Mouse (Mus musculus): ENCODE measurements around the gene Swsap1. TPM values are rescaled to one million over a fixed set of nuclear protein-coding genes. Genes with fewer than 3 reads are reported as not detected.

Gene Swsap1
- polyA plus RNA-seq, 1 experiment = 10.5 TPM

GRCm38 (mm10) chr9:21918692-21919384, 36.7 kb upstream of the Swsap1 start:
- no peak for DNase-seq
- Histone ChIP-seq H3K4me1 (ENCODE audit: control insufficient read depth, insufficient read depth, low read length) (peaks cover 3% of the 10 kb centered on the region; the same call in 1 of the 2 replicates), H3K4me3 (ENCODE audit: insufficient read depth, low read depth, low read length) (no peak overlapping the region), H3K27ac (ENCODE audit: insufficient read depth, low read depth, low read length) (no peak overlapping the region), H3K36me3 (ENCODE audit: control insufficient read depth, insufficient read depth, low read length) (no peaks in the 10 kb centered on the region), H3K27me3 (replicated peaks; ENCODE audit: control insufficient read depth, insufficient read depth, low read length) (no peaks in the 10 kb centered on the region)
- no peak for TF ChIP-seq CTCF (conservative IDR thresholded peaks at IDR 0.05; ENCODE audit: insufficient read depth, insufficient read length, low read depth, low read length)
- 25% methylated on average over 5 of the region's 5 CpGs for WGBS

- Histone ChIP-seq H3K4me3 (ENCODE audit: insufficient read depth, low read depth, low read length) (no peak overlapping the region), H3K27me3 (replicated peaks; ENCODE audit: control insufficient read depth, insufficient read depth, low read length) (no peaks in the 10 kb centered on the region), H3K36me3 (ENCODE audit: control insufficient read depth, insufficient read depth, low read length) (no peaks in the 10 kb centered on the region), H3K4me1 (ENCODE audit: control insufficient read depth, insufficient read depth, low read length) (peaks cover 4% of the 10 kb centered on the region; the same call in 1 of the 2 replicates), H3K27ac (ENCODE audit: insufficient read depth, low read depth, low read length) (no peak overlapping the region)
- no peak for DNase-seq
- WGBS = 95% methylated on average over 4 of the region's 4 CpGs
- no peak for TF ChIP-seq CTCF (conservative IDR thresholded peaks at IDR 0.05; ENCODE audit: insufficient read depth, insufficient read length, low read depth, low read length)
- TF ChIP-seq POLR2A (IDR thresholded peaks at IDR 0.05; ENCODE audit: low read depth, low read length) = no peak
Observed at GRCm38 (mm10) chr9:21923036-21923435, 32.5 kb upstream of the Swsap1 start.

- 25% methylated on average over 3 of the region's 3 CpGs for WGBS
Observed at GRCm38 (mm10) chr9:21923490-21924098, 32.0 kb upstream of the Swsap1 start.

GRCm38 (mm10) chr9:21924099-21924493, 31.5 kb upstream of the Swsap1 start:
- DNase-seq = peak; percentile 96
- no peaks in the 10 kb centered on the region for H3K27me3 ChIP-seq (replicated peaks; ENCODE audit: control insufficient read depth, insufficient read depth, low read length)
- TF ChIP-seq CTCF (conservative IDR thresholded peaks at IDR 0.05; ENCODE audit: insufficient read depth, insufficient read length, low read depth, low read length) (no peak), POLR2A (IDR thresholded peaks at IDR 0.05; ENCODE audit: low read depth, low read length) (no peak)
- H3K4me1 ChIP-seq (ENCODE audit: control insufficient read depth, insufficient read depth, low read length) = peaks cover 4% of the 10 kb centered on the region; the same call in 1 of the 2 replicates
- peak overlapping the region; percentile 87 for H3K27ac ChIP-seq (ENCODE audit: insufficient read depth, low read depth, low read length)
- 28% methylated on average over 6 of the region's 6 CpGs for WGBS
- H3K36me3 ChIP-seq (ENCODE audit: control insufficient read depth, insufficient read depth, low read length) = no peaks in the 10 kb centered on the region
- no peak overlapping the region for H3K4me3 ChIP-seq (ENCODE audit: insufficient read depth, low read depth, low read length)

More at GRCm38 (mm10) chr9:21923490-21924098, 32.0 kb upstream of the Swsap1 start:
- Histone ChIP-seq H3K27ac (ENCODE audit: insufficient read depth, low read depth, low read length) (peak overlapping the region; percentile 87), H3K4me3 (ENCODE audit: insufficient read depth, low read depth, low read length) (no peak overlapping the region), H3K4me1 (ENCODE audit: control insufficient read depth, insufficient read depth, low read length) (peaks cover 4% of the 10 kb centered on the region; the same call in 1 of the 2 replicates), H3K36me3 (ENCODE audit: control insufficient read depth, insufficient read depth, low read length) (no peaks in the 10 kb centered on the region), H3K27me3 (replicated peaks; ENCODE audit: control insufficient read depth, insufficient read depth, low read length) (no peaks in the 10 kb centered on the region)
- DNase-seq = no peak
- TF ChIP-seq POLR2A (IDR thresholded peaks at IDR 0.05; ENCODE audit: low read depth, low read length) (no peak), CTCF (conservative IDR thresholded peaks at IDR 0.05; ENCODE audit: insufficient read depth, insufficient read length, low read depth, low read length) (no peak)

- no peak overlapping the region for H3K27ac ChIP-seq (ENCODE audit: insufficient read depth, low read depth, low read length)
- peaks cover 4% of the 10 kb centered on the region; the same call in 1 of the 2 replicates for H3K4me1 ChIP-seq (ENCODE audit: control insufficient read depth, insufficient read depth, low read length)
- H3K4me3 ChIP-seq (ENCODE audit: insufficient read depth, low read depth, low read length) = no peak overlapping the region
- TF ChIP-seq POLR2A (IDR thresholded peaks at IDR 0.05; ENCODE audit: low read depth, low read length) (no peak), CTCF (conservative IDR thresholded peaks at IDR 0.05; ENCODE audit: insufficient read depth, insufficient read length, low read depth, low read length) (no peak)
- H3K27me3 ChIP-seq (replicated peaks; ENCODE audit: control insufficient read depth, insufficient read depth, low read length) = no peaks in the 10 kb centered on the region
- no peaks in the 10 kb centered on the region for H3K36me3 ChIP-seq (ENCODE audit: control insufficient read depth, insufficient read depth, low read length)
- DNase-seq = no peak
- 94% methylated on average over 3 of the region's 3 CpGs for WGBS
Observed at GRCm38 (mm10) chr9:21925034-21925433, 30.5 kb upstream of the Swsap1 start.

- H3K4me1 ChIP-seq (ENCODE audit: control insufficient read depth, insufficient read depth, low read length) = peaks cover 4% of the 10 kb centered on the region; the same call in 1 of the 2 replicates
- no peaks in the 10 kb centered on the region for H3K36me3 ChIP-seq (ENCODE audit: control insufficient read depth, insufficient read depth, low read length)
- no peaks in the 10 kb centered on the region for H3K27me3 ChIP-seq (replicated peaks; ENCODE audit: control insufficient read depth, insufficient read depth, low read length)
- H3K27ac ChIP-seq (ENCODE audit: insufficient read depth, low read depth, low read length) = no peak overlapping the region
- H3K4me3 ChIP-seq (ENCODE audit: insufficient read depth, low read depth, low read length) = no peak overlapping the region
- 100% methylated on average over 1 of the region's 1 CpGs for WGBS
- no peak for TF ChIP-seq CTCF (conservative IDR thresholded peaks at IDR 0.05; ENCODE audit: insufficient read depth, insufficient read length, low read depth, low read length)
- no peak for TF ChIP-seq POLR2A (IDR thresholded peaks at IDR 0.05; ENCODE audit: low read depth, low read length)
- no peak for DNase-seq
Observed at GRCm38 (mm10) chr9:21925506-21925905, 30.0 kb upstream of the Swsap1 start.

- Histone ChIP-seq H3K4me1 (ENCODE audit: control insufficient read depth, insufficient read depth, low read length) (peaks cover 4% of the 10 kb centered on the region; the same call in 1 of the 2 replicates), H3K27ac (ENCODE audit: insufficient read depth, low read depth, low read length) (peak overlapping the region; percentile 52), H3K36me3 (ENCODE audit: control insufficient read depth, insufficient read depth, low read length) (no peaks in the 10 kb centered on the region), H3K4me3 (ENCODE audit: insufficient read depth, low read depth, low read length) (peak overlapping the region; percentile 21), H3K27me3 (replicated peaks; ENCODE audit: control insufficient read depth, insufficient read depth, low read length) (no peaks in the 10 kb centered on the region)
- 52% methylated on average over 6 of the region's 6 CpGs for WGBS
- peak; percentile 71 for DNase-seq
- no peak for TF ChIP-seq POLR2A (IDR thresholded peaks at IDR 0.05; ENCODE audit: low read depth, low read length)
- no peak for TF ChIP-seq CTCF (conservative IDR thresholded peaks at IDR 0.05; ENCODE audit: insufficient read depth, insufficient read length, low read depth, low read length)
Observed at GRCm38 (mm10) chr9:21926155-21926554, 29.4 kb upstream of the Swsap1 start.
